ENCODE assay signal across 16 mouse cellular contexts in genomic region chr3:57732206-57732915, GRCm38 (mm10). TPM values are rescaled to one million over a fixed set of nuclear protein-coding genes. Genes with fewer than 3 reads are reported as not detected.
DNase-seq lines count a peak whose midpoint lies in the region.
"Had no signal": no experiment of that assay in that cellular context is flagged by ENCODE, and none has a peak within 500 bp of the region (broad histone marks: within the 10 kb centered on the region; RNA-seq: fewer than 3 reads in every experiment).

No protein-coding gene starts in this region.

- DNase-seq in ES-CJ7 (ENCODE audit: low read depth, low spot score) = peak; percentile 72
- DNase-seq in ZHBTc4 (ENCODE audit: low read depth, low spot score) = peak; percentile 57
- no peak for DNase-seq in ovary, postnatal 36 days (ENCODE audit: low spot score)
- DNase-seq in gastrocnemius, postnatal 4 days (ENCODE audit: low spot score in 2 of 2) = no peak
- DNase-seq in testis, postnatal 10 days (ENCODE audit: low spot score) = no peak
- DNase-seq: adrenal gland, adult 2 months; adrenal gland, postnatal 10 days; adrenal gland, postnatal 25 days; cerebellum, adult 11-12 months; cerebellum, adult 2 months; cerebellum, adult 9-10 months; cerebellum, postnatal 10 days; cerebellum, postnatal 25 days; forebrain, postnatal 0 days had no signal

RNA-seq across cellular contexts. Expression of gene Rnf13, which starts 3.5 kb away (rescaled TPM):
- total RNA-seq in gastrocnemius, postnatal 4 days (2021) = 10 to 100 TPM; 37.9 to 42.9 TPM

RNA-seq across cellular contexts. Expression of gene Ankub1, which starts 39.8 kb away (rescaled TPM):
- under 1 TPM in 1 of 2 experiments, not detected in 1; 0.26 TPM for total RNA-seq in gastrocnemius, postnatal 4 days (2021)
- total RNA-seq: adrenal gland, adult 2 months; adrenal gland, postnatal 10 days; adrenal gland, postnatal 25 days; ES-E14; MEL had no signal

Comparison
In these comparisons a context has a peak if more than half of its experiments do, and no peak if none do; other contexts are left out.
1. DNase-seq: peak in ES-CJ7 (single experiment) and ZHBTc4 (single experiment); none in ovary, postnatal 36 days (single experiment), gastrocnemius, postnatal 4 days (0 of 2) and testis, postnatal 10 days (single experiment).